Mouse (Mus musculus): ENCODE results near the gene Pde4dip. TPM values are rescaled to one million over a fixed set of nuclear protein-coding genes. Genes with fewer than 3 reads are reported as not detected.

Pde4dip gene
- total and polyA plus RNA-seq, 2 experiments from 2014 or later = 47.6 to 93.6 TPM

DNA sequence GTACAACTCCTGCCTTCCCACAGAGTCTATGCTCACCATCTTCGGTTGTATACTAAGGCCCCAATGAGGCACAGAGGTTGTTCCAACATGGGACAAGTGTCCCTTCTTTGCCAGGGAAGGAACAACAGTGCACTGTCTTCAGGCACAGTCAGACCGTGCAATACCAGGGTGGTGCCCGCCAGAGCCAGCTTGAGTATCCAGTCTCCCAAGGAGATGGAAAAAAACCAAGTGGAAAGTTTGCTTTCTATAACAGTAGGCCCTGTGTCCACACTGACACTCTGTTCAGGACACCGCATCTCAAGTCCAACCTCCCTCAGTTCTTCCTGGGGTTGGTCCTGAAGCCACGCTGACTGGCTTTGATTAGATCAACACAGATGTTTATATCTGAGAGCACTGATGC lies 87.8 kb downstream of the Pde4dip start:
- H3K9ac ChIP-seq (replicated peaks; ENCODE audit: low read length, poor library complexity, severe bottlenecking) = no peak overlapping the region
- no peak overlapping the region for H3K4me2 ChIP-seq (ENCODE audit: low read depth, low read length, poor library complexity, severe bottlenecking)
- no peak overlapping the region for H3K4me3 ChIP-seq (ENCODE audit: low read depth, low read length)
- no peak for TF ChIP-seq CTCF (IDR thresholded peaks at IDR 0.05)
- no peaks in the 10 kb centered on the region for H3K9me3 ChIP-seq (ENCODE audit: low read length)
- ATAC-seq (ENCODE audit: low FRiP score) (peak; percentile 38; the same call in 1 of the 2 replicates), DNase-seq (ENCODE audit: low spot score) (peak; percentile 24)
- no peak overlapping the region for H3K27ac ChIP-seq (ENCODE audit: low read depth, low read length)
- WGBS = 88% methylated on average over 5 of the region's 5 CpGs
- H3K4me1 ChIP-seq (ENCODE audit: insufficient read depth, low read length) = no peaks in the 10 kb centered on the region
- H3K36me3 ChIP-seq (ENCODE audit: insufficient read depth, low read length) = no peaks in the 10 kb centered on the region
- no peaks in the 10 kb centered on the region for H3K27me3 ChIP-seq (ENCODE audit: insufficient read depth, low read length)

DNA sequence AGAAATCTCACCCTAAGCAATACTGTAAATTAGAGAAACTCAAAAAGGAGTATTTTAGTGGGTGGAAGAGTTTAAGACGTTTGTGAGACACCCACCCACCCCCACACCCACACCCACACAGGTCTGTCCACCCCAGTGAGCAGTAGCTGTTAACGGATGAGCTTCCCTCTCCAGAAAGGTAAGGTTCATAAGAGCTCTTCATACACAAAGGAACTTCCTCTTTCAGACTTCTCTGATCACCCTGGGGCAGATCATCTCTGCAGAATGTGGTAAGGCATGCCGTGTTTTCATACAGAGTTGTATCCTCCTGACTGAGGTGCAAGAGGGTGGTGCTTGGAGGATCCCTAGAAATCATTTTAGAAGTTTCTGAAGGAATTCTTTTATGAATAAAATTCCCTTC lies 88.5 kb downstream of the Pde4dip start:
- DNase-seq (ENCODE audit: low spot score) = no peak
- Histone ChIP-seq H3K4me1 (ENCODE audit: insufficient read depth, low read length) (no peaks in the 10 kb centered on the region), H3K27me3 (ENCODE audit: insufficient read depth, low read length) (no peaks in the 10 kb centered on the region), H3K4me3 (ENCODE audit: low read depth, low read length) (no peak overlapping the region), H3K9ac (replicated peaks; ENCODE audit: low read length, poor library complexity, severe bottlenecking) (no peak overlapping the region), H3K36me3 (ENCODE audit: insufficient read depth, low read length) (no peaks in the 10 kb centered on the region), H3K4me2 (ENCODE audit: low read depth, low read length, poor library complexity, severe bottlenecking) (no peak overlapping the region), H3K27ac (ENCODE audit: low read depth, low read length) (no peak overlapping the region), H3K9me3 (ENCODE audit: low read length) (no peaks in the 10 kb centered on the region)
- 71% methylated on average over 3 of the region's 3 CpGs for WGBS
- TF ChIP-seq CTCF (IDR thresholded peaks at IDR 0.05) = no peak
- no peak for ATAC-seq (ENCODE audit: low FRiP score)

DNA sequence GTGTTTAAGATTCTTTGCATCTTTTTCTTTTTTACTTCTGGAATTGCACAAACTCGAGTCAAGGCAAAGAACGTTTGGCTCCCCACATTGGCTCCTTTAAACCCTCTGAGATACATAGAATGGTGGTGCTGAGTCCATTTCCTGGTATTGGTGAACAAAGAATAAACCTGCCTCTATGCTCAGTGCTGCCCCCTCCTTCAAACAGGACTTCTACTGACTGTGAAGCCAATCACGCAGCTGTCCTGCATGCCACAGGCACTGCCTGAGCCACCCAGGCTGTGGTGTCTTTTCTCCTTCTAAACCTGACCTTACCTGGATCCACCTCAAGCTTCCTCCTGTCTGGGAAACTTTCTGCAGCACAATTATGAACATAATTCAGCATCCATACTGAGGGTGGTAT lies 89.2 kb downstream of the Pde4dip start:
- Histone ChIP-seq H3K27ac (ENCODE audit: low read depth, low read length) (no peak overlapping the region), H3K4me3 (ENCODE audit: low read depth, low read length) (no peak overlapping the region), H3K36me3 (ENCODE audit: insufficient read depth, low read length) (no peaks in the 10 kb centered on the region), H3K9ac (replicated peaks; ENCODE audit: low read length, poor library complexity, severe bottlenecking) (no peak overlapping the region), H3K27me3 (ENCODE audit: insufficient read depth, low read length) (no peaks in the 10 kb centered on the region), H3K4me1 (ENCODE audit: insufficient read depth, low read length) (no peaks in the 10 kb centered on the region), H3K4me2 (ENCODE audit: low read depth, low read length, poor library complexity, severe bottlenecking) (no peak overlapping the region), H3K9me3 (ENCODE audit: low read length) (no peaks in the 10 kb centered on the region)
- 64% methylated on average over 3 of the region's 3 CpGs for WGBS
- ATAC-seq (ENCODE audit: low FRiP score) (no peak), DNase-seq (ENCODE audit: low spot score) (no peak)
- TF ChIP-seq CTCF (IDR thresholded peaks at IDR 0.05) = 0 out of 2 replicates have a peak, but pooled peaks have one; percentile 5

DNA sequence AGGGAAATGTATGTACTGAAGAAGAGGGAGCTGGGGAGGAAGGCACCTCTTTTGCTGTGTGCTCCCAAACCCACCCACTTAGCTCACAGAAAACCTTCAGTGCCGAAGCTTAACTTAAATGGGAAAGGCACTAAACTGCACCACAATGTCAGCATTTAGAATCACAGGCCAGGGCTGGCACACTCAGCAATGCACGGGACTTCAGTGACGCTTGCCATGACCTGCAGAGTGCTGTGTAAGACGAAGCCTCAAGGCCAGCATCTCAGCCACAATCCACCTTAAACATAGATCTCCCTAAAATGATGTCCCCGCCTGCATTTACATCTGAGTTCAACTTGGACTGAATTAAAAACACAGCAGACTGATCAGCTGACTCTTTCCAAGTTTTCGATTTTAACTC lies 91.1 kb downstream of the Pde4dip start:
- 85% methylated on average over 6 of the region's 6 CpGs for WGBS

DNA sequence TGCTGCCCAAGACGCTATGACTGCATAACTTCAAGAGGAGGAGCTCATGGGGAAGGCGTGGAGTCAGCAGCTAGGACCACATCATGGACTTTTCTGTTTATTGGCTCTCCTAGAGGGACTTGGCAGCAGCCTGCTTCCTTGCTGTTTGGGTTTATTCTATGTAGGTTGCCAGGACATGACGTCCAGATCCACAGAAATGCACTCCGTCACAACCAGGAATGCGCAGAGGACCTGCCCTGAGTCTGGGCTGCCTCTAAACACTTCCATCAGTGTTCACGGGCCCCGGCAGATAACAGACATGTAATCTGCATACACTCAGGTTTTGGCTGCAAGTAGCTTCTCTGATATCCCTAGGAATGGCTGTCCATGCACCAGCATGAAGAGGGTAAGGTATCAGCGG lies 94.5 kb downstream of the Pde4dip start:
- no peaks in the 10 kb centered on the region for H3K9me3 ChIP-seq (ENCODE audit: low read length)
- H3K4me2 ChIP-seq (ENCODE audit: low read depth, low read length, poor library complexity, severe bottlenecking) = no peak overlapping the region
- H3K27ac ChIP-seq (ENCODE audit: low read depth, low read length) = no peak overlapping the region
- no peaks in the 10 kb centered on the region for H3K27me3 ChIP-seq (ENCODE audit: insufficient read depth, low read length)
- H3K9ac ChIP-seq (replicated peaks; ENCODE audit: low read length, poor library complexity, severe bottlenecking) = no peak overlapping the region
- ATAC-seq (ENCODE audit: low FRiP score) (no peak), DNase-seq (ENCODE audit: low spot score) (no peak)
- H3K36me3 ChIP-seq (ENCODE audit: insufficient read depth, low read length) = peaks cover 11% of the 10 kb centered on the region; the same call in 1 of the 2 replicates
- H3K4me3 ChIP-seq (ENCODE audit: low read depth, low read length) = no peak overlapping the region
- no peak for TF ChIP-seq CTCF (IDR thresholded peaks at IDR 0.05)
- no peaks in the 10 kb centered on the region for H3K4me1 ChIP-seq (ENCODE audit: insufficient read depth, low read length)
- WGBS = 86% methylated on average over 8 of the region's 8 CpGs

More for the DNA sequence above, 91.1 kb downstream of the Pde4dip start:
- no peak overlapping the region for H3K4me3 ChIP-seq (ENCODE audit: low read depth, low read length)
- no peak for TF ChIP-seq CTCF (IDR thresholded peaks at IDR 0.05)
- ATAC-seq (ENCODE audit: low FRiP score) = no peak
- no peak overlapping the region for H3K27ac ChIP-seq (ENCODE audit: low read depth, low read length)
- DNase-seq (ENCODE audit: low spot score) = no peak
- H3K4me1 ChIP-seq (ENCODE audit: insufficient read depth, low read length) = no peaks in the 10 kb centered on the region
- H3K9ac ChIP-seq (replicated peaks; ENCODE audit: low read length, poor library complexity, severe bottlenecking) = no peak overlapping the region
- H3K9me3 ChIP-seq (ENCODE audit: low read length) = no peaks in the 10 kb centered on the region
- H3K27me3 ChIP-seq (ENCODE audit: insufficient read depth, low read length) = no peaks in the 10 kb centered on the region
- no peak overlapping the region for H3K4me2 ChIP-seq (ENCODE audit: low read depth, low read length, poor library complexity, severe bottlenecking)
- peaks cover 9% of the 10 kb centered on the region; the same call in 1 of the 2 replicates for H3K36me3 ChIP-seq (ENCODE audit: insufficient read depth, low read length)

DNA sequence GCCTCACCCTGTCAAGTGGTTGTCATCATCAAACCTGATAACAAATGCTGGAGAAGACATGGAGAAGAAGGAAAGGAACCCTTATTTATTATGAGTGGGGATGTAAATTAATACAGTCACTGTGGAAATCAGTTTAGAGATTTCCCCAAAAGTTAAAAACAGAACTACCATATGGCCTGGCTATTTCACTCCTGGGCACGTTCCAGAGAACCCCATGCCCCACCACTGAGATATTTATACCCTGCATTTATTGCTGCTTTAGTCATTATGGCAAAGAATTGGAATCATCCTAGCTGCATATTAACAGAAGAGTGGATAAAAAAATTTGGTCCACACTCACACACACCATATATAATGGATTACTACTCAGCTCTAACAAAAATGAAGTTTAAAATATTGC lies 98.4 kb downstream of the Pde4dip start:
- Histone ChIP-seq H3K36me3 (ENCODE audit: insufficient read depth, low read length) (peaks cover 11% of the 10 kb centered on the region; the same call in 1 of the 2 replicates), H3K9me3 (ENCODE audit: low read length) (no peaks in the 10 kb centered on the region), H3K9ac (replicated peaks; ENCODE audit: low read length, poor library complexity, severe bottlenecking) (no peak overlapping the region), H3K4me2 (ENCODE audit: low read depth, low read length, poor library complexity, severe bottlenecking) (no peak overlapping the region), H3K27me3 (ENCODE audit: insufficient read depth, low read length) (no peaks in the 10 kb centered on the region), H3K27ac (ENCODE audit: low read depth, low read length) (no peak overlapping the region), H3K4me3 (ENCODE audit: low read depth, low read length) (no peak overlapping the region), H3K4me1 (ENCODE audit: insufficient read depth, low read length) (no peaks in the 10 kb centered on the region)
- no peak for TF ChIP-seq CTCF (IDR thresholded peaks at IDR 0.05)
- ATAC-seq (ENCODE audit: low FRiP score) = no peak
- WGBS = 84% methylated on average over 1 of the region's 1 CpGs
- no peak for DNase-seq (ENCODE audit: low spot score)

Measured in midbrain, postnatal 0 days (tissue).